Mouse (Mus musculus) embryonic facial prominence, embryonic 15.5 days (tissue): Measurements from ENCODE around the gene Gm5426. TPM values are rescaled to one million over a fixed set of nuclear protein-coding genes. Genes with fewer than 3 reads are reported as not detected.

Source experiments
- ATAC-seq: fragments of 200-750 bp; cut with Nextera tagmentation; 2 replicates; pipeline ENCODE4 v1.8.0; 2017; ENCODE audit warnings: low read depth, moderate TSS enrichment; ENCODE audit not compliant: insufficient number of reproducible peaks, low FRiP score, low TSS enrichment
- H3K27ac ChIP-seq: fragments of 300-500 bp; sonication (generic); replicated peaks from 2 replicates; pipeline ENCODE4 v1.5.1; 2015; ENCODE audit warnings: mild to moderate bottlenecking, inconsistent platforms
- H3K27me3 ChIP-seq: fragments of 300-500 bp; sonication (generic); 2 replicates; pipeline ENCODE4 v1.6.1; 2015; ENCODE audit warnings: inconsistent platforms
- H3K36me3 ChIP-seq: fragments of 300-500 bp; sonication (generic); 2 replicates; pipeline ENCODE4 v1.6.1; 2015; ENCODE audit warnings: mild to moderate bottlenecking, inconsistent platforms
- H3K4me1 ChIP-seq: fragments of 300-500 bp; sonication (generic); 2 replicates; pipeline ENCODE4 v1.6.1; 2015; ENCODE audit warnings: inconsistent platforms
- H3K4me2 ChIP-seq: fragments of 300-500 bp; sonication (generic); replicated peaks from 2 replicates; pipeline ENCODE4 v1.6.1; 2015; ENCODE audit warnings: mild to moderate bottlenecking, inconsistent platforms
- H3K4me3 ChIP-seq: fragments of 300-500 bp; sonication (generic); replicated peaks from 2 replicates; pipeline ENCODE4 v1.5.1; 2015; ENCODE audit warnings: mild to moderate bottlenecking, inconsistent platforms
- H3K9ac ChIP-seq: fragments of 300-500 bp; sonication (generic); 2 replicates; pipeline ENCODE4 v1.6.1; 2015; ENCODE audit warnings: inconsistent platforms
- H3K9me3 ChIP-seq: fragments of 300-500 bp; sonication (generic); replicated peaks from 2 replicates; pipeline ENCODE4 v1.6.1; 2016; ENCODE audit warnings: inconsistent platforms
- WGBS: fragments of 180-500 bp; shearing (Covaris S2); methylation state at CpG from one replicate; pipeline ENCODE4 v1.1.7; 2015; 5-methylcytosine and 5-hydroxymethylcytosine counted together
- microRNA-seq: library from miRNA; unstranded; fragments of <30 nt; microRNA quantifications from one replicate; pipeline ENCODE4, GENCODE M21; 2016; ENCODE audit warnings: borderline number of aligned reads
- polyA plus RNA-seq: library from polyadenylated mRNA; unstranded; fragments of >200 nt; fragmentation: Nextera tagmentation; extraction: Ambion mirVana; gene quantifications from 2 replicates; pipeline ENCODE4 v1.2.1, GENCODE M21; 2015

Gm5426 gene
- polyA plus RNA-seq, 1 experiment from 2014 or later, result not detected

DNA sequence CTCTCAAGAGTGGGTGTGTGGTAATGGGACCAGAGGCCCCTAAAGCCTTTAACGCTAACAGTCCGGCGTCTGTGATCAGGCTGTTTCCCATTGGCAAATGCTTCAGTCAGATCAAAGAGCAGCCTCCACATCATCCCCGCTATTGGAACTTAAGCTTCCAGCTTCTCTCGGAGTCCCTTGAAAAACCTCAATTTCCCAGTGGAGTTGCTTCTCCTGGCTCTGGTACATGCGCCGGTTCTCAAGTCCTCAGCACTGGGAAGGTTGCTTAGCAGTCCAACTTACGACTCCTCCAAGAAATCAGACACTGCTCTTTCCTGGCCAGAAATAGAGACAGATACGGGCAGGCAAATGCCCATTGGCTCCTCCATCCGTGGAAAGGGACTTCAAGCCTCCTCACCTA is 37.4 kb downstream of the Gm5426 start:
- H3K36me3 ChIP-seq, result no peaks in the 10 kb centered on the region
- peak overlapping the region; percentile 63; the same call in 1 of the 2 replicates for H3K27ac ChIP-seq
- H3K4me2 ChIP-seq, result no peak overlapping the region
- WGBS, result 35% methylated on average over 10 of the region's 10 CpGs
- H3K4me1 ChIP-seq, result peaks cover 11% of the 10 kb centered on the region
- ATAC-seq, result no peak
- no peak overlapping the region for H3K4me3 ChIP-seq
- no peaks in the 10 kb centered on the region for H3K9me3 ChIP-seq
- no peak overlapping the region for H3K9ac ChIP-seq
- no peaks in the 10 kb centered on the region for H3K27me3 ChIP-seq

DNA sequence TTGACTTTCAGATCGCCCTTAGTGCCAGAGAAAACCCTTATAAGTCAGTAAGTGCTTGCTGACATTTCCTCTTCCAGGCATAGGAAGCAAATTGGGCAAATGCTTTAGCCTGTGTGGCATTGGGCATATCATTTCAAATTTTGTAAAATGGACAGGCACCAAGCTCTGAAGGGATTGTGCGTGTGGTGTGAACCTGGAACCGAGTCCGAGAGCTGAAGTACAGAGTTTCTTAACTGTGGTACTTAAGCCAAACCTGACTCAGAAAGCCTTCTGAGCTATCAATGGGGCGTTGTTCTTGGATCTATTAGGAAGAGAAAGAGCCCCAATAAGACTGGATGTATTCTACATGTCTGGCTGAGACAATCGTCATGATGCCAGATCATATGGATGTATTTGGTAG is 40.5 kb downstream of the Gm5426 start:
- Histone ChIP-seq H3K9ac (no peak overlapping the region), H3K36me3 (no peaks in the 10 kb centered on the region), H3K9me3 (no peaks in the 10 kb centered on the region), H3K4me2 (no peak overlapping the region), H3K27ac (no peak overlapping the region), H3K4me3 (no peak overlapping the region), H3K4me1 (peaks cover 11% of the 10 kb centered on the region), H3K27me3 (no peaks in the 10 kb centered on the region)
- no peak for ATAC-seq
- WGBS, result 88% methylated on average over 6 of the region's 6 CpGs

DNA sequence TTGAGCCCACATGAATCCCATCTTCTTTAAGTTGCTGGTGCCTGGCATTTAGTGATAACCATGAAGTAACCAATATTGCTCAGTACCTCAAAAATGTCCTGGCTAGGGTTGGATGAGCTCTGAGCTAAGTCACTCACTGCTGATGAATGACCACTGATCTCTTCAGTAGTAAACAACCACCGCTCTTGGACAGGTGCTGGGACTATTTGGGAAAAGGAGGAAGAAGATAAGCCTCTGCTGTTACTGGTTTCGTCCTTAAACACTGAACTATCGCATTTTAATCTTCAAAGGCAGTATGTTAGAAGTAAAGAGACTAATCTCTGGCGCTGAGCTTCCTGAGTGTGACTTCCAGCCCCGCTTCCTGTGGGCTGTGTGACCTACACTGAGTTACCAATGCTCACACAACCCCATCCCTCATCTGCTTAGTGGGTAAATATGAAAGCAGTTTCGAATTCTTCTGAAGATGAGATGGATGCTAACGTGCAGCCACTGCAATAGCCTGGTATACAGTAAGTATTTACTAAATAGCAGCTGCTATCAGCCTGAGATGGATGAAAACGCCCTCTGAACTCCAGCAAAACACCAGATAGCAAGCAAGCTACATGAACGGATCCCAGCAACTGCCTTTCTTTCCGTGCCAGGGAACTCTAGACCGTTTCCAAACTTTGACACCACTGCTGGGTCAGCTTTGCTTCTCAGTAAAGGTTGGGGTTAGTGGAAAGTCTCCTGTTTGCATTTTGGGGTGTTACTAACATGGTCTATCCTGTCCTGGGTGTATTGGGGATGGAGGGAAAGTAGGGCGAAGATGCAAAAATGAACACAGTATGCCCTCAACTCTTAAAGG is 44.4 kb downstream of the Gm5426 start:
- no peaks in the 10 kb centered on the region for H3K4me1 ChIP-seq
- no peak overlapping the region for H3K9ac ChIP-seq
- ATAC-seq, result no peak
- H3K9me3 ChIP-seq, result no peaks in the 10 kb centered on the region
- WGBS, result 84% methylated on average over 12 of the region's 12 CpGs
- H3K4me3 ChIP-seq, result no peak overlapping the region
- H3K27ac ChIP-seq, result no peak overlapping the region
- no peak overlapping the region for H3K4me2 ChIP-seq
- H3K27me3 ChIP-seq, result no peaks in the 10 kb centered on the region
- H3K36me3 ChIP-seq, result no peaks in the 10 kb centered on the region

DNA sequence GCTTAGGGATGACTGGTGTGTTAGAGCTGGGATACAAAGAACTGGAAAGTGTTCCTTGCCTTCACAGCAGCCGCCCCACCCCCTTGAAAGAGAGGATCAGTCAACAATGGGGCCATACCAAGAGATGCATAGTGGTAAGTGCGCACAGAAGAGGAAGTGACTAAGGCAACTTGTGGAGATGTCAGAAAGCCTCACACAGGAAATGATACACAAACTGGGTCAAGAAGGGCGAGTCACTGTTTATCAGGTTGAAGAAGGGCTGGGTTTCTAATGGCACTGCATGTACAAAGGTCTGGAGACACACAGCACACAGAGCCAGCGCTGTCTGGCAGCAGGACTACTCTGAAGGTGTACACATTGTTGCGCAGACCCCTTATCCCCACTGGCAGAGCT is 45.0 kb downstream of the Gm5426 start:
- H3K9ac ChIP-seq, result no peak overlapping the region
- H3K9me3 ChIP-seq, result no peaks in the 10 kb centered on the region
- WGBS, result 73% methylated on average over 5 of the region's 5 CpGs
- H3K4me1 ChIP-seq, result no peaks in the 10 kb centered on the region
- H3K36me3 ChIP-seq, result no peaks in the 10 kb centered on the region
- no peak for ATAC-seq
- no peak overlapping the region for H3K4me2 ChIP-seq
- no peaks in the 10 kb centered on the region for H3K27me3 ChIP-seq
- H3K27ac ChIP-seq, result 0 out of 2 replicates have a peak overlapping the region, but pooled peaks have one; percentile 28
- no peak overlapping the region for H3K4me3 ChIP-seq

GRCm38 (mm10) chr10:96181883-96182628 is 45.7 kb downstream of the Gm5426 start:
- no peak for ATAC-seq
- Histone ChIP-seq H3K27ac (0 out of 2 replicates have a peak overlapping the region, but pooled peaks have one; percentile 28), H3K27me3 (no peaks in the 10 kb centered on the region), H3K4me3 (no peak overlapping the region), H3K9ac (no peak overlapping the region), H3K36me3 (no peaks in the 10 kb centered on the region), H3K4me2 (no peak overlapping the region), H3K4me1 (no peaks in the 10 kb centered on the region), H3K9me3 (no peaks in the 10 kb centered on the region)
- 72% methylated on average over 6 of the region's 6 CpGs for WGBS

DNA sequence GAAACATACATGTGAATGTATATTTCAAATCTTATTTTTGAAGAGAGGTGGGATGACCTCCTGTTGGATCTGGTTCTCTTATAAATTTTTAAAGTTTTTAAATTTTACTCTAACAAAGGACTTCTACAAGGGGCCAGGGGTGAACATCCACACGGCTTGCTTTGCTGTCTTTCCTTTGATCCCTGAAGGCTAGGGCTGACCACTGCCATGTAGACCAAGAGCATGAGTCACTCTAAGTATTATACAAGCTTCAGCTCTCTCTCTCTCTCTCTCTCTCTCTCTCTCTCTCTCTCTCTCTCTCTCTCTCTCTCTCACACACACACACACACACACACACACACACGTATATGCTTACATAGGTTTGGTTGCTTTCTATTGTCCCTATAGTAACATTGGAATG is 48.6 kb downstream of the Gm5426 start:
- H3K9ac ChIP-seq, result no peak overlapping the region
- H3K27ac ChIP-seq, result no peak overlapping the region
- H3K4me3 ChIP-seq, result no peak overlapping the region
- H3K4me1 ChIP-seq, result no peaks in the 10 kb centered on the region
- no peaks in the 10 kb centered on the region for H3K36me3 ChIP-seq
- H3K4me2 ChIP-seq, result no peak overlapping the region
- no peaks in the 10 kb centered on the region for H3K27me3 ChIP-seq
- no peak for ATAC-seq
- 88% methylated on average over 2 of the region's 2 CpGs for WGBS
- H3K9me3 ChIP-seq, result no peaks in the 10 kb centered on the region

- ATAC-seq, result no peak
- no peak overlapping the region for H3K4me3 ChIP-seq
- H3K27ac ChIP-seq, result no peak overlapping the region
- no peaks in the 10 kb centered on the region for H3K36me3 ChIP-seq
- H3K27me3 ChIP-seq, result no peaks in the 10 kb centered on the region
- whole genome bisulfite sequencing, result 78% methylated on average over 3 of the region's 3 CpGs
- peaks cover 4% of the 10 kb centered on the region; the same call in 1 of the 2 replicates for H3K4me1 ChIP-seq
- no peak overlapping the region for H3K4me2 ChIP-seq
- no peaks in the 10 kb centered on the region for H3K9me3 ChIP-seq
- no peak overlapping the region for H3K9ac ChIP-seq
These were observed 49.2 kb downstream of the Gm5426 start for GRCm38 (mm10) chr10:96185601-96186000.

Small RNAs within 50 kb of the gene (microRNA-seq; reads per million reads assigned to microRNA genes)
- gene Gm22913, result not detected

Other genes with a start within 250 kb of the Gm5426 start
- 22.8 and 23.5 TPM in 2 replicates for gene Eea1, start 196.0 kb upstream of the Gm5426 start, polyA plus RNA-seq